Mouse (Mus musculus): ENCODE measurements around the gene Slc2a9. TPM values are rescaled to one million over a fixed set of nuclear protein-coding genes. Genes with fewer than 3 reads are reported as not detected.

Gene Slc2a9
- polyA plus RNA-seq, 1 experiment from 2014 or later = 0.07 TPM

DNA sequence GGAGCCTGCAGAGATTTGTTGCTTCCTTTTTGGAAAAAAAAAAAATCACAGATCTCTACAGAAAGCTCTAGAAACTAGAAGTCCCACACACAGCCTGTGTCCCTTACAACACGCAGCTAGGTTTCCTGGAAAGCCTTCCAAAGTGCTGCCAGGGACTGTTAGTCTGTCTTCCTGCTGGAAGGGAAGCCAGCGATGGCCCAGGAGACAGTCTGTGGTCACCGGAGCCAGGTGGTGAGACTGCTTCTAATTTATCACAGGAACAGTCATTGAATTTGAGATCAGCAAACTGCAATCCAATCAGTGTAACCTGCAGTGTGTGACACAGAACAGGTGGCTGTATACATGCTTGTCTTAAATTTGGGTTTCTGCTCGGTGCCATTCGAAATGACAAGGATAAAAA lies 41.7 kb downstream of the Slc2a9 start:
- no peak overlapping the region for H3K4me2 ChIP-seq
- H3K27ac ChIP-seq (ENCODE audit: low read depth, low read length) = no peak overlapping the region
- H3K9ac ChIP-seq (ENCODE audit: low read length) = no peak overlapping the region
- DNase-seq (ENCODE audit: low spot score, missing footprints) = no peak
- ATAC-seq (ENCODE audit: low FRiP score) = no peak
- no peaks in the 10 kb centered on the region for H3K9me3 ChIP-seq (ENCODE audit: control insufficient read depth, low read length)
- H3K27me3 ChIP-seq (ENCODE audit: control insufficient read depth, insufficient read depth, low read length) = no peaks in the 10 kb centered on the region
- H3K4me1 ChIP-seq (ENCODE audit: control insufficient read depth, insufficient read depth, low read length) = no peaks in the 10 kb centered on the region
- WGBS = 86% methylated on average over 5 of the region's 5 CpGs
- no peak overlapping the region for H3K4me3 ChIP-seq (ENCODE audit: low read depth, low read length)
- no peaks in the 10 kb centered on the region for H3K36me3 ChIP-seq (ENCODE audit: control insufficient read depth, insufficient read depth, low read length)

GRCm38 (mm10) chr5:38450936-38451335 lies 52.0 kb downstream of the Slc2a9 start:
- 91% methylated on average over 3 of the region's 3 CpGs for WGBS

DNA sequence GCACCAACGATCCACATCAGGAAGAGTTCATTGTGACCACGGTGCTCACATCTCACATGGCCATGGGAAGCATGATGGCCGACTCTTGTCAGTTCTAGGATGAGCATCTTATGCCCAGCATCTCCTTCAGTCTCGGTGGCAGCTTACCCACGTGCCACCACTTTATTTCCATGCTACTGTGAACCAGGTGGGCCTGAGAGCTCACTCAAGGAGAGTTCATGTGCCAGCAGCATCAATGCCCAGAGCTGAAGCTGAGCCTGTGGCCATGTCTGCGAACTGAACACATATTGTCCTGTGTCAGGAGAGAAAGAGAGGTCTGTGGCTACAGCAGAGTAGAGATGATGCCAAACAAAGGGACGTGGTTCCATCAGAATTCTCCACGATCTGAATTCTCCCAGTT lies 53.3 kb downstream of the Slc2a9 start:
- no peak overlapping the region for H3K4me3 ChIP-seq (ENCODE audit: low read depth, low read length)
- H3K27ac ChIP-seq (ENCODE audit: low read depth, low read length) = no peak overlapping the region
- no peaks in the 10 kb centered on the region for H3K9me3 ChIP-seq (ENCODE audit: control insufficient read depth, low read length)
- no peak overlapping the region for H3K4me2 ChIP-seq
- no peaks in the 10 kb centered on the region for H3K4me1 ChIP-seq (ENCODE audit: control insufficient read depth, insufficient read depth, low read length)
- 89% methylated on average over 8 of the region's 8 CpGs for WGBS
- no peaks in the 10 kb centered on the region for H3K27me3 ChIP-seq (ENCODE audit: control insufficient read depth, insufficient read depth, low read length)
- no peak for ATAC-seq (ENCODE audit: low FRiP score)
- no peak for DNase-seq (ENCODE audit: low spot score, missing footprints)
- H3K9ac ChIP-seq (ENCODE audit: low read length) = no peak overlapping the region
- no peaks in the 10 kb centered on the region for H3K36me3 ChIP-seq (ENCODE audit: control insufficient read depth, insufficient read depth, low read length)

More at GRCm38 (mm10) chr5:38450936-38451335, 52.0 kb downstream of the Slc2a9 start:
- no peaks in the 10 kb centered on the region for H3K9me3 ChIP-seq (ENCODE audit: control insufficient read depth, low read length)
- DNase-seq (ENCODE audit: low spot score, missing footprints) = no peak
- no peaks in the 10 kb centered on the region for H3K36me3 ChIP-seq (ENCODE audit: control insufficient read depth, insufficient read depth, low read length)
- no peak overlapping the region for H3K4me2 ChIP-seq
- no peaks in the 10 kb centered on the region for H3K4me1 ChIP-seq (ENCODE audit: control insufficient read depth, insufficient read depth, low read length)
- ATAC-seq (ENCODE audit: low FRiP score) = no peak
- H3K4me3 ChIP-seq (ENCODE audit: low read depth, low read length) = no peak overlapping the region
- H3K27me3 ChIP-seq (ENCODE audit: control insufficient read depth, insufficient read depth, low read length) = no peaks in the 10 kb centered on the region
- no peak overlapping the region for H3K27ac ChIP-seq (ENCODE audit: low read depth, low read length)
- no peak overlapping the region for H3K9ac ChIP-seq (ENCODE audit: low read length)

GRCm38 (mm10) chr5:38448121-38448520 lies 54.8 kb downstream of the Slc2a9 start:
- Histone ChIP-seq H3K4me1 (ENCODE audit: control insufficient read depth, insufficient read depth, low read length) (no peaks in the 10 kb centered on the region), H3K4me3 (ENCODE audit: low read depth, low read length) (no peak overlapping the region), H3K9me3 (ENCODE audit: control insufficient read depth, low read length) (no peaks in the 10 kb centered on the region), H3K27me3 (ENCODE audit: control insufficient read depth, insufficient read depth, low read length) (no peaks in the 10 kb centered on the region), H3K27ac (ENCODE audit: low read depth, low read length) (no peak overlapping the region), H3K9ac (ENCODE audit: low read length) (no peak overlapping the region), H3K36me3 (ENCODE audit: control insufficient read depth, insufficient read depth, low read length) (no peaks in the 10 kb centered on the region), H3K4me2 (no peak overlapping the region)
- ATAC-seq (ENCODE audit: low FRiP score) (no peak), DNase-seq (ENCODE audit: low spot score, missing footprints) (no peak)
- WGBS = 95% methylated on average over 3 of the region's 3 CpGs

DNA sequence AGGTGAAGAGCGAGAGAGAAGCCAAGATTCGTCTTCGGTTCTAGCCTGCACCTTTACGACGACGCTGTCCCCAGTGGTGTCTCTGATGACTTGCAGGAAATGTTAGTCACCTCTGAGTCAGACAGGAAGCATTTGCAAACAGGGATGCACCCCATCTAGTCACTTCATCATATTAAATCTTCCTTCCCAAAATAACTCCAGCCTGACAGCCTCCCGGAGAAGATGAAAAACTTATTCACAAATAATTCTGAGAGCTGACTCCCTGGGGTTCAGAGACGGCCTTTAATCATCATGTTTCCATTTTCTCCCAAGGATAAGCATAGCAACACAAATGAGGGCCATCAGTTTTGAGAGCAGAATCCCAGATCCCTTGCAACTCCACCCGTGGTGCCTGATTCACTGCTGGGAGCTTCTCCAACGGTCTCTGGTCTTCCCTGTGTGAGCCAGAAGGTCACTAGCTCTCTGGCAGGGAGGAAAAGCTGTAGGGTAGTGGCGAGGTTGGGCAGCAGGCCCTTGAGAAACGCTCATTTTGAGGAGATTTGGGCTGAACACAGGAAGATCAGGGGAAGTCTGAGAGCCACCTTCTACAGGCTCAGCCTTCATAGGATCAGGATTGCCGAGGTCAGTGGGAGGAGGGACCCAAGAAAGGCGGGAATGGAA lies 56.5 kb downstream of the Slc2a9 start:
- no peak overlapping the region for H3K4me2 ChIP-seq
- WGBS = 73% methylated on average over 14 of the region's 14 CpGs
- no peak overlapping the region for H3K9ac ChIP-seq (ENCODE audit: low read length)

DNA sequence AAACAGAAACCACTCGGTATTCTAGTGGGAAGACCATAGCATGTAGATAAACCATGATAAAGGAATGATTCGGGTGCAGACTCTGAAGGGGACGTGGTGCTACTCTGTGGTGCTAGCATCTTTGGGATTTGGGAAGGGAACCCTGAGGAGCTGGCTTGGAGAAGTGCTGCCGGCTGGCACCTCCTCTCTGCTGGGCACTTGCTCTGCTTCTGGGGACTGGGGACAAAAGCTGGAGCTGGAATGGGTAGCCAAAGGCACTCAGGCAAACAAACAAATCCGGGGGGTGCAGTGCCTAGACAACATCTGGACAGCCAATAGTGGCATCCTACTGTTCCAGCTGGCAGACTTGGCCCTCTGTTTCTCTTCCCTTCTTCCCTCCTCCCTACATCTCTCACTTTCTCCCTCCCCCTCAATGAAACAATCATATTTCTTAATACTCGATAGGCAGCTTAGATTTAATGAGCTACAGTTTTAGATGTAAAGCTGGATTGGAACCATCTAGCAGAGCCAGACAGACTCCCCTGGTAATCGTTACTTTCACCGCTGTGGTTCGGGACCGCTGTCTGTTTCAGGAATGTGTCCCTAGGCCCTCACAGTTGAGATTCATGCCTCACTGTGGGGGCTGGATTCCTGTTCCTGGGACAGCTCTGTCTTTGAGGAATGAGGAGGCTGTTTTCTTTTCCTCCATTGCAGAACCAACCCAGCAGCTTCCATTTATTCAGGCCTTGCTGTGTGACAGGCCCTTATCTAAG lies 61.7 kb downstream of the Slc2a9 start:
- DNase-seq (ENCODE audit: low spot score, missing footprints) = no peak
- no peaks in the 10 kb centered on the region for H3K9me3 ChIP-seq (ENCODE audit: control insufficient read depth, low read length)
- WGBS = 81% methylated on average over 10 of the region's 10 CpGs
- H3K27ac ChIP-seq (ENCODE audit: low read depth, low read length) = no peak overlapping the region
- no peak overlapping the region for H3K4me3 ChIP-seq (ENCODE audit: low read depth, low read length)
- H3K9ac ChIP-seq (ENCODE audit: low read length) = no peak overlapping the region
- no peak overlapping the region for H3K4me2 ChIP-seq
- no peaks in the 10 kb centered on the region for H3K4me1 ChIP-seq (ENCODE audit: control insufficient read depth, insufficient read depth, low read length)
- H3K27me3 ChIP-seq (ENCODE audit: control insufficient read depth, insufficient read depth, low read length) = no peaks in the 10 kb centered on the region
- H3K36me3 ChIP-seq (ENCODE audit: control insufficient read depth, insufficient read depth, low read length) = no peaks in the 10 kb centered on the region
- ATAC-seq (ENCODE audit: low FRiP score) = no peak

More for the DNA sequence above, 56.5 kb downstream of the Slc2a9 start:
- no peaks in the 10 kb centered on the region for H3K9me3 ChIP-seq (ENCODE audit: control insufficient read depth, low read length)
- ATAC-seq (ENCODE audit: low FRiP score) (no peak), DNase-seq (ENCODE audit: low spot score, missing footprints) (no peak)
- H3K36me3 ChIP-seq (ENCODE audit: control insufficient read depth, insufficient read depth, low read length) = no peaks in the 10 kb centered on the region
- no peak overlapping the region for H3K4me3 ChIP-seq (ENCODE audit: low read depth, low read length)
- H3K27me3 ChIP-seq (ENCODE audit: control insufficient read depth, insufficient read depth, low read length) = no peaks in the 10 kb centered on the region
- H3K4me1 ChIP-seq (ENCODE audit: control insufficient read depth, insufficient read depth, low read length) = no peaks in the 10 kb centered on the region
- H3K27ac ChIP-seq (ENCODE audit: low read depth, low read length) = no peak overlapping the region

- Histone ChIP-seq H3K4me2 (no peak overlapping the region), H3K4me1 (ENCODE audit: control insufficient read depth, insufficient read depth, low read length) (no peaks in the 10 kb centered on the region), H3K9ac (ENCODE audit: low read length) (no peak overlapping the region), H3K27me3 (ENCODE audit: control insufficient read depth, insufficient read depth, low read length) (no peaks in the 10 kb centered on the region), H3K4me3 (ENCODE audit: low read depth, low read length) (no peak overlapping the region), H3K36me3 (ENCODE audit: control insufficient read depth, insufficient read depth, low read length) (no peaks in the 10 kb centered on the region), H3K9me3 (ENCODE audit: control insufficient read depth, low read length) (no peaks in the 10 kb centered on the region), H3K27ac (ENCODE audit: low read depth, low read length) (no peak overlapping the region)
- WGBS = 86% methylated on average over 9 of the region's 9 CpGs
- DNase-seq (ENCODE audit: low spot score, missing footprints) (no peak), ATAC-seq (ENCODE audit: low FRiP score) (no peak)
Observed at GRCm38 (mm10) chr5:38440252-38441005, 62.5 kb downstream of the Slc2a9 start.

DNA sequence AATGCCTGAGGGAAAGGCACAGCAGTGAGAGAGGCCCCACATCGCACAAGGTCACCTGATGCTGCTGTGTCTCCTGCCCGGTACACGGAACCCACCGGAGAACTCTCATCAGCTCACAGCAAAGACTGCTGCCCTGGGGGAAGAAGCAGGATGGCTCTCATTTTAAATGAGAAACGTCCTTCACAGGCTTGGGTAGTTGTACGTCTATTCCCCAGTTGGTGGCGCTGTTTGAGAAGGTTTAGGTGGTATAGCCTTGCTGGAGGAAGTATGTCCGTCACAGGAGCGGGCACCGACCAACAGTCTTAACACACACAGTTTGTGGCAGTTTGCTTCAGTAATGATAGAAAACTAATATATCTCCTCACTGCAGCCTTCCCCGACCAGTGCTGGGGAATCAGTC lies 66.3 kb downstream of the Slc2a9 start:
- DNase-seq (ENCODE audit: low spot score, missing footprints) (no peak), ATAC-seq (ENCODE audit: low FRiP score) (no peak)
- Histone ChIP-seq H3K9ac (ENCODE audit: low read length) (no peak overlapping the region), H3K27ac (ENCODE audit: low read depth, low read length) (no peak overlapping the region), H3K36me3 (ENCODE audit: control insufficient read depth, insufficient read depth, low read length) (no peaks in the 10 kb centered on the region), H3K27me3 (ENCODE audit: control insufficient read depth, insufficient read depth, low read length) (no peaks in the 10 kb centered on the region), H3K4me2 (no peak overlapping the region), H3K4me1 (ENCODE audit: control insufficient read depth, insufficient read depth, low read length) (no peaks in the 10 kb centered on the region), H3K4me3 (ENCODE audit: low read depth, low read length) (no peak overlapping the region), H3K9me3 (ENCODE audit: control insufficient read depth, low read length) (no peaks in the 10 kb centered on the region)
- WGBS = 97% methylated on average over 11 of the region's 11 CpGs

DNA sequence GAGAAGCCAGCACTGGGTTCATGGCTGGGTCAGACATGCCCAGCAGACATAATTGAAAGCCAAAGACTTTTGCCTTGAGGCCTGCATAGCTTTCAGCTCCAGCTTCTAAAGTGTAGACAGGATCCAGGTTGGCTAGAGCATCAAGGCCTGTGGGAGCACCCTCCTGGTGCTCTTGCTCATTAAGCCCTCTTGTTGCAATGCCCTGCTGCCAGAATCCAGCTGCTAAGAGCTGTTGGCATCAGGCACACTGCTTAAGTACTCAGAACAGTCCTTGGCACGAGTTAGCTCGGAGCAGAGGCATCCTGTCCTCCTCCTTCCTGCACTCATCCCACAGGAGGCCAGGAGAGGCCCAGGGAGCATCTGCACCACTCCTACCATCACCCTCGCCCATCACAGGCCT lies 68.1 kb downstream of the Slc2a9 start:
- Histone ChIP-seq H3K4me3 (ENCODE audit: low read depth, low read length) (no peak overlapping the region), H3K27me3 (ENCODE audit: control insufficient read depth, insufficient read depth, low read length) (no peaks in the 10 kb centered on the region), H3K9me3 (ENCODE audit: control insufficient read depth, low read length) (no peaks in the 10 kb centered on the region), H3K4me2 (no peak overlapping the region), H3K9ac (ENCODE audit: low read length) (no peak overlapping the region), H3K27ac (ENCODE audit: low read depth, low read length) (no peak overlapping the region), H3K36me3 (ENCODE audit: control insufficient read depth, insufficient read depth, low read length) (no peaks in the 10 kb centered on the region), H3K4me1 (ENCODE audit: control insufficient read depth, insufficient read depth, low read length) (no peaks in the 10 kb centered on the region)
- ATAC-seq (ENCODE audit: low FRiP score) = no peak
- 69% methylated on average over 3 of the region's 3 CpGs for WGBS
- no peak for DNase-seq (ENCODE audit: low spot score, missing footprints)
